Mouse (Mus musculus) macrophage (primary cell): ENCODE measurements around the gene Gm20777. TPM values are rescaled to one million over a fixed set of nuclear protein-coding genes. Genes with fewer than 3 reads are reported as not detected.
"Not testable (repeated sequence)": the region's sequence is repeated elsewhere in the genome, so short reads cannot be mapped to it uniquely, and the experiment has no call there.

Source experiments
- H3K27ac ChIP-seq: fragments of 350-480 bp; formaldehyde crosslinking; 2 replicates; pipeline ENCODE4 v1.9.0; 2021
- H3K36me3 ChIP-seq: fragments of 350-480 bp; formaldehyde crosslinking; 2 replicates; pipeline ENCODE4 v1.9.0; 2021; ENCODE audit errors: inconsistent target
- H3K4me3 ChIP-seq: fragments of 350-480 bp; formaldehyde crosslinking; 2 replicates; pipeline ENCODE4 v1.9.0; 2021; ENCODE audit errors: inconsistent target
- H3K79me2 ChIP-seq: fragments of 350-480 bp; formaldehyde crosslinking; 2 replicates; pipeline ENCODE4 v1.9.0; 2021; ENCODE audit errors: inconsistent target
- WGBS: methylation state at CpG from one replicate; pipeline ENCODE4 v1.1.7; 2026; ENCODE audit warnings: inconsistent platforms; ENCODE audit not compliant: missing documents; 5-methylcytosine and 5-hydroxymethylcytosine counted together
- polyA plus RNA-seq: library from polyadenylated mRNA; stranded (reverse); fragments of 250-400 nt; gene quantifications from 3 replicates; pipeline ENCODE4 v1.2.4, GENCODE M21; 2018; ENCODE audit warnings: inconsistent platforms
- total RNA-seq, 78 experiments: library from RNA; depleted of rRNA; stranded (reverse); fragments of 250-400 nt; gene quantifications; 1 replicate in 9 of 78; 2 replicates in 24 of 78; 3 replicates in 43 of 78; 4 replicates in 2 of 78; pipeline ENCODE4 v1.2.4; 2018; ENCODE audit warnings: inconsistent platforms in 56 of 78

Gene Gm20777
- total RNA-seq (2018; cell fraction: chromatin; rRNA removed), result not detected
- not detected for total RNA-seq (2018; cell fraction: cytosol; rRNA removed)
- total RNA-seq (2018; cell fraction: nucleus; rRNA removed), result not detected
- polyA plus RNA-seq, result not detected in 3 replicates

DNA sequence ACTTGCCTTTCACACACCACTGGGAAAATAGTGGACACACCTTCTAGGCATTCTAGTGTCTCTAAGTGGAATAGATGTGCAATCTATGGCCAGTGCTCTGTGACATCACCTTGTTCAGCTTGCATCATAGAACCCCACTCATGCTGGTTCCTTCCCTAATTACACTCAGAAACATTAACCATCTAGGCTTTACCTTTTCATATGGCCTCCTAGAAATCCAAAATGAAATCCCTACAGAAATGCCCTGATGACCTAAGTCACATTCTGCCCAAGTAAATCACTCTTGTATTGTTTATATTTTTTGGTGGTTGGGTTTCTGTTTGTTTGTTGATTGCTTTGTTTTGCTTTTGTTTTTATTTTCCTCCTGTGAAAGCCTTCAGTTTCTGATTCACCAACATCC, at the start of gene Gm20777:
Gene Gm20777 (minus strand): TSS at position 101 of the 400 bp plus-strand sequence.
- not testable (repeated sequence) for H3K79me2 ChIP-seq, H3K27ac ChIP-seq, H3K36me3 ChIP-seq, H3K4me3 ChIP-seq

DNA sequence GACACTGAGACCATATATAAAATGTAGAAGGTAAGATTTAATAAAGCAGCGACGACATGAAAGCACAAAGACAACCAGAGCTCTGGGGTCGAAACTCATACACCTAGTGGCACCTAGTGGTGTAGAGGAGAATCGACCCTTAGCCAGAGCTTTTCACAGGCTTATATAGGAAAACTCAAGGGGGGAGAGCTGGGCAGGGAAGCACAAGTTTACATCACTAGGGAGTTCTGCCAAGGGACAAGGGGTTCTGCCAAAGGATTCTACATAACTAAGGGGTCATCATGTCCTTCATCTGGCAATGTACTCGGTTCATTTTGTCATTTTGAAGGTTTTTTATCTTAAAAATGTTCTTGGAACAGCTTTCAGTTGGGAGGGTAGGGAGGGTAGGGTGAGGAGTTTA, 42.7 kb downstream of the Gm20777 start:
- H3K27ac ChIP-seq, H3K79me2 ChIP-seq, H3K4me3 ChIP-seq, H3K36me3 ChIP-seq: not testable (repeated sequence)
- no CpG with 5 or more reads among the region's 5 CpGs for WGBS

- not testable (repeated sequence) for H3K27ac ChIP-seq, H3K79me2 ChIP-seq, H3K36me3 ChIP-seq, H3K4me3 ChIP-seq
- 83% methylated on average over 18 of the region's 30 CpGs for whole genome bisulfite sequencing
These were observed 43.5 kb downstream of the Gm20777 start for GRCm38 (mm10) chrY:10708761-10709160.

GRCm38 (mm10) chrY:10708226-10708625, 44.0 kb downstream of the Gm20777 start:
- H3K36me3 ChIP-seq, H3K4me3 ChIP-seq, H3K79me2 ChIP-seq, H3K27ac ChIP-seq: not testable (repeated sequence)
- WGBS, result 84% methylated on average over 11 of the region's 16 CpGs

DNA sequence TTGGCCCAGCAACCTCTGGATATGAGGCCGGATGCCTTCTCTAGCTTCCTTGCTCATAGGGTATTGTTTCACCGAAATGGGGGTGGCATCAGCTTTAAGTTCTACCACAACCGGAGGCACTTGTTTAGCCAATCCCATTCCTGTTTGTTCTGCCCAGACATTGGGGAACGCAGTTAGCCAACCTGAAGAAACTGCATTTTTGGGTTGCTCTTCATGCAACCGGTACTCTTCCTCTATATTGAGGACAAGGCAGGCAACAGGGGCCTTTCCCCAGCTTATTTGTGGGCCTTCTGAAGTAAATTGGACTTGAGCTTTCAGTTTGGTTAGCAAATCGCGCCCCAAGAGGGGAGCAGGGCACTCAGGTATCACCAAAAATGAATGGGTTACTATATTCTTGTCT, 45.6 kb downstream of the Gm20777 start:
- WGBS, result no CpG with 5 or more reads among the region's 7 CpGs
- H3K4me3 ChIP-seq, H3K79me2 ChIP-seq, H3K27ac ChIP-seq, H3K36me3 ChIP-seq: not testable (repeated sequence)

Other genes starting within 250 kb of the Gm20777 start
- not detected in 3 replicates for gene Gm20737, start 216.4 kb downstream of the Gm20777 start, polyA plus RNA-seq
- not detected in 3 replicates for gene Gm21775, start 199.0 kb downstream of the Gm20777 start, polyA plus RNA-seq
- gene Gm21900, start 136.1 kb downstream of the Gm20777 start, polyA plus RNA-seq, result not detected in 3 replicates